Mouse (Mus musculus): ENCODE results near the gene Atg9b. TPM values are rescaled to one million over a fixed set of nuclear protein-coding genes. Genes with fewer than 3 reads are reported as not detected.

Atg9b gene
- polyA plus RNA-seq, 1 experiment, result 4.0 TPM

GRCm38 (mm10) chr5:24364061-24364460 lies 27.9 kb downstream of the Atg9b start:
- no peaks in the 10 kb centered on the region for H3K79me2 ChIP-seq (ENCODE audit: control insufficient read depth, insufficient read depth)
- H3K27me3 ChIP-seq (ENCODE audit: control insufficient read depth, insufficient read depth, insufficient read length), result peaks cover 42% of the 10 kb centered on the region
- no peak overlapping the region for H3K4me2 ChIP-seq (ENCODE audit: low read depth)
- H3K36me3 ChIP-seq (ENCODE audit: control insufficient read depth, insufficient read depth), result no peaks in the 10 kb centered on the region
- TF ChIP-seq MYOD1 (IDR thresholded peaks at IDR 0.05; ENCODE audit: control insufficient read depth in 1 of 3, insufficient read length in 2 of 3, low read depth in 2 of 3) (no peak), POLR2AphosphoS2 (IDR thresholded peaks at IDR 0.05; ENCODE audit: insufficient read length, low read depth) (no peak), MAX (IDR thresholded peaks at IDR 0.05; ENCODE audit: low read depth) (no peak), SRF (IDR thresholded peaks at IDR 0.05; ENCODE audit: control insufficient read depth, insufficient read length, low read depth) (no peak), REST (IDR thresholded peaks at IDR 0.05; ENCODE audit: insufficient read depth, insufficient read length) (no peak), TCF12 (IDR thresholded peaks at IDR 0.05; ENCODE audit: insufficient read depth, poor library complexity, severe bottlenecking) (no peak), E2F4 (IDR thresholded peaks at IDR 0.05; ENCODE audit: insufficient read depth) (no peak), POLR2A (IDR thresholded peaks at IDR 0.05; ENCODE audit: insufficient read length, low read depth) (no peak), MYOG (IDR thresholded peaks at IDR 0.05; ENCODE audit: control insufficient read depth in 1 of 3, insufficient read depth in 1 of 3, insufficient read length in 2 of 3, low read depth in 2 of 3) (no peak), CEBPB (IDR thresholded peaks at IDR 0.05; ENCODE audit: insufficient read depth, poor library complexity, severe bottlenecking) (no peak), USF1 (IDR thresholded peaks at IDR 0.05; ENCODE audit: low read depth) (no peak), TCF3 (IDR thresholded peaks at IDR 0.05; ENCODE audit: insufficient read length, low read depth) (no peak)
- no peak overlapping the region for H3ac ChIP-seq (ENCODE audit: control insufficient read depth, insufficient read length)
- no peak overlapping the region for H3K4me3 ChIP-seq

- H3K79me2 ChIP-seq (ENCODE audit: control insufficient read depth, insufficient read depth), result no peaks in the 10 kb centered on the region
- no peaks in the 10 kb centered on the region for H3K36me3 ChIP-seq (ENCODE audit: control insufficient read depth, insufficient read depth)
- no peak overlapping the region for H3ac ChIP-seq (ENCODE audit: control insufficient read depth, insufficient read length)
- no peak overlapping the region for H3K4me3 ChIP-seq
- peaks cover 36% of the 10 kb centered on the region for H3K27me3 ChIP-seq (ENCODE audit: control insufficient read depth, insufficient read depth, insufficient read length)
- no peak overlapping the region for H3K4me2 ChIP-seq (ENCODE audit: low read depth)
- TF ChIP-seq CEBPB (IDR thresholded peaks at IDR 0.05; ENCODE audit: insufficient read depth, poor library complexity, severe bottlenecking) (no peak), MAX (IDR thresholded peaks at IDR 0.05; ENCODE audit: low read depth) (no peak), POLR2AphosphoS2 (IDR thresholded peaks at IDR 0.05; ENCODE audit: insufficient read length, low read depth) (no peak)
Measured at GRCm38 (mm10) chr5:24363467-24363866, 28.5 kb downstream of the Atg9b start.

GRCm38 (mm10) chr5:24360792-24361454 lies 31.0 kb downstream of the Atg9b start:
- Histone ChIP-seq H3K4me3 (no peak overlapping the region), H3K36me3 (ENCODE audit: control insufficient read depth, insufficient read depth) (no peaks in the 10 kb centered on the region)
- TF ChIP-seq USF1 (IDR thresholded peaks at IDR 0.05; ENCODE audit: low read depth) (no peak), CEBPB (IDR thresholded peaks at IDR 0.05; ENCODE audit: insufficient read depth, poor library complexity, severe bottlenecking) (no peak), TCF3 (IDR thresholded peaks at IDR 0.05; ENCODE audit: insufficient read length, low read depth) (no peak), REST (IDR thresholded peaks at IDR 0.05; ENCODE audit: insufficient read depth, insufficient read length) (no peak), MAX (IDR thresholded peaks at IDR 0.05; ENCODE audit: low read depth) (no peak), MYOD1 (IDR thresholded peaks at IDR 0.05; ENCODE audit: control insufficient read depth in 1 of 3, insufficient read length in 2 of 3, low read depth in 2 of 3) (no peak), POLR2AphosphoS2 (IDR thresholded peaks at IDR 0.05; ENCODE audit: insufficient read length, low read depth) (no peak), MYOG (IDR thresholded peaks at IDR 0.05; ENCODE audit: control insufficient read depth in 1 of 3, insufficient read depth in 1 of 3, insufficient read length in 2 of 3, low read depth in 2 of 3) (no peak), POLR2A (IDR thresholded peaks at IDR 0.05; ENCODE audit: insufficient read length, low read depth) (no peak), TCF12 (IDR thresholded peaks at IDR 0.05; ENCODE audit: insufficient read depth, poor library complexity, severe bottlenecking) (no peak), SRF (IDR thresholded peaks at IDR 0.05; ENCODE audit: control insufficient read depth, insufficient read length, low read depth) (no peak), E2F4 (IDR thresholded peaks at IDR 0.05; ENCODE audit: insufficient read depth) (no peak)

GRCm38 (mm10) chr5:24357461-24357860 lies 34.5 kb downstream of the Atg9b start:
- H3K4me2 ChIP-seq (ENCODE audit: low read depth), result no peak overlapping the region
- no peak overlapping the region for H3K4me3 ChIP-seq
- H3K27me3 ChIP-seq (ENCODE audit: control insufficient read depth, insufficient read depth, insufficient read length), result no peaks in the 10 kb centered on the region
- TF ChIP-seq TCF12 (IDR thresholded peaks at IDR 0.05; ENCODE audit: insufficient read depth, poor library complexity, severe bottlenecking), result no peak
- TF ChIP-seq REST (IDR thresholded peaks at IDR 0.05; ENCODE audit: insufficient read depth, insufficient read length), result peak; percentile 90
- H3K79me2 ChIP-seq (ENCODE audit: control insufficient read depth, insufficient read depth), result no peaks in the 10 kb centered on the region
- H3K36me3 ChIP-seq (ENCODE audit: control insufficient read depth, insufficient read depth), result no peaks in the 10 kb centered on the region
- H3ac ChIP-seq (ENCODE audit: control insufficient read depth, insufficient read length), result no peak overlapping the region

More at GRCm38 (mm10) chr5:24360792-24361454, 31.0 kb downstream of the Atg9b start:
- Histone ChIP-seq H3K4me2 (ENCODE audit: low read depth) (no peak overlapping the region), H3K79me2 (ENCODE audit: control insufficient read depth, insufficient read depth) (no peaks in the 10 kb centered on the region), H3K27me3 (ENCODE audit: control insufficient read depth, insufficient read depth, insufficient read length) (peaks cover 14% of the 10 kb centered on the region), H3ac (ENCODE audit: control insufficient read depth, insufficient read length) (no peak overlapping the region)

GRCm38 (mm10) chr5:24356764-24357163 lies 35.2 kb downstream of the Atg9b start:
- Histone ChIP-seq H3K79me2 (ENCODE audit: control insufficient read depth, insufficient read depth) (no peaks in the 10 kb centered on the region), H3K4me3 (no peak overlapping the region), H3K27me3 (ENCODE audit: control insufficient read depth, insufficient read depth, insufficient read length) (no peaks in the 10 kb centered on the region), H3ac (ENCODE audit: control insufficient read depth, insufficient read length) (no peak overlapping the region), H3K4me2 (ENCODE audit: low read depth) (no peak overlapping the region), H3K36me3 (ENCODE audit: control insufficient read depth, insufficient read depth) (no peaks in the 10 kb centered on the region)
- TF ChIP-seq TCF12 (IDR thresholded peaks at IDR 0.05; ENCODE audit: insufficient read depth, poor library complexity, severe bottlenecking), result no peak
- no peak for TF ChIP-seq REST (IDR thresholded peaks at IDR 0.05; ENCODE audit: insufficient read depth, insufficient read length)
- no peak for TF ChIP-seq MYOG (IDR thresholded peaks at IDR 0.05; ENCODE audit: control insufficient read depth in 1 of 3, insufficient read depth in 1 of 3, insufficient read length in 2 of 3, low read depth in 2 of 3)
- TF ChIP-seq USF1 (IDR thresholded peaks at IDR 0.05; ENCODE audit: low read depth), result no peak
